Mouse (Mus musculus) limb, embryonic 15.5 days (tissue): ENCODE measurements around the gene Aloxe3. TPM values are rescaled to one million over a fixed set of nuclear protein-coding genes. Genes with fewer than 3 reads are reported as not detected.
"Not testable (repeated sequence)": the region's sequence is repeated elsewhere in the genome, so short reads cannot be mapped to it uniquely, and the experiment has no call there.

Source experiments
- ATAC-seq: fragments of 200-750 bp; cut with Nextera tagmentation; 2 replicates; pipeline ENCODE4 v1.8.0; 2017; ENCODE audit warnings: low read depth, moderate TSS enrichment; ENCODE audit not compliant: insufficient number of reproducible peaks, low FRiP score, low TSS enrichment
- H3K27ac ChIP-seq: fragments of 300-500 bp; sonication (generic); 2 replicates; pipeline ENCODE4 v1.5.1; 2015; ENCODE audit warnings: moderate library complexity, mild to moderate bottlenecking, inconsistent platforms
- H3K27me3 ChIP-seq: fragments of 300-500 bp; sonication (generic); 2 replicates; pipeline ENCODE4 v1.6.1; 2015; ENCODE audit warnings: inconsistent platforms
- H3K36me3 ChIP-seq: fragments of 300-500 bp; sonication (generic); 2 replicates; pipeline ENCODE4 v1.6.1; 2015; ENCODE audit warnings: inconsistent platforms
- H3K4me1 ChIP-seq: fragments of 300-500 bp; sonication (generic); 2 replicates; pipeline ENCODE4 v1.6.1; 2015; ENCODE audit warnings: inconsistent platforms
- H3K4me2 ChIP-seq: fragments of 300-500 bp; sonication (generic); 2 replicates; pipeline ENCODE4 v1.6.1; 2015; ENCODE audit warnings: mild to moderate bottlenecking, inconsistent platforms
- H3K4me3 ChIP-seq: fragments of 300-500 bp; sonication (generic); 2 replicates; pipeline ENCODE4 v1.5.1; 2015; ENCODE audit warnings: mild to moderate bottlenecking, inconsistent platforms
- H3K9ac ChIP-seq: fragments of 300-500 bp; sonication (generic); 2 replicates; pipeline ENCODE4 v1.6.1; 2015; ENCODE audit warnings: inconsistent platforms
- H3K9me3 ChIP-seq: fragments of 300-500 bp; sonication (generic); 2 replicates; pipeline ENCODE4 v1.6.1; 2016; ENCODE audit warnings: inconsistent platforms
- WGBS: fragments of 180-500 bp; shearing (Covaris S2); methylation state at CpG from one replicate; pipeline ENCODE4 v1.1.7; 2015; 5-methylcytosine and 5-hydroxymethylcytosine counted together
- polyA plus RNA-seq: library from polyadenylated mRNA; unstranded; fragments of >200 nt; fragmentation: Nextera tagmentation; extraction: Ambion mirVana; gene quantifications from 2 replicates; pipeline ENCODE4 v1.2.1, GENCODE M21; 2015

Gene Aloxe3
- polyA plus RNA-seq, 1 experiment from 2014 or later = 11.7 TPM

- H3K9me3 ChIP-seq = no peaks in the 10 kb centered on the region
- no peaks in the 10 kb centered on the region for H3K27me3 ChIP-seq
- H3K4me1 ChIP-seq = peaks cover 40% of the 10 kb centered on the region
- peak within 1 kb of the TSS; percentile 84 for H3K4me2 ChIP-seq
- 1% methylated on average over 60 of the region's 67 CpGs for WGBS
- peak within 1 kb of the TSS; percentile 72 for H3K4me3 ChIP-seq
- peak within 1 kb of the TSS; percentile 95 for H3K9ac ChIP-seq
- H3K36me3 ChIP-seq = peaks cover 28% of the 10 kb centered on the region
- ATAC-seq = peak; percentile 79
- peak within 1 kb of the TSS; percentile 91 for H3K27ac ChIP-seq
Observed at GRCm38 (mm10) chr11:69088103-69088855, 37.4 kb upstream of the Aloxe3 start, which contains the start of gene Vamp2. Gene Vamp2, plus strand, starts transcription at chr11:69088490.

DNA sequence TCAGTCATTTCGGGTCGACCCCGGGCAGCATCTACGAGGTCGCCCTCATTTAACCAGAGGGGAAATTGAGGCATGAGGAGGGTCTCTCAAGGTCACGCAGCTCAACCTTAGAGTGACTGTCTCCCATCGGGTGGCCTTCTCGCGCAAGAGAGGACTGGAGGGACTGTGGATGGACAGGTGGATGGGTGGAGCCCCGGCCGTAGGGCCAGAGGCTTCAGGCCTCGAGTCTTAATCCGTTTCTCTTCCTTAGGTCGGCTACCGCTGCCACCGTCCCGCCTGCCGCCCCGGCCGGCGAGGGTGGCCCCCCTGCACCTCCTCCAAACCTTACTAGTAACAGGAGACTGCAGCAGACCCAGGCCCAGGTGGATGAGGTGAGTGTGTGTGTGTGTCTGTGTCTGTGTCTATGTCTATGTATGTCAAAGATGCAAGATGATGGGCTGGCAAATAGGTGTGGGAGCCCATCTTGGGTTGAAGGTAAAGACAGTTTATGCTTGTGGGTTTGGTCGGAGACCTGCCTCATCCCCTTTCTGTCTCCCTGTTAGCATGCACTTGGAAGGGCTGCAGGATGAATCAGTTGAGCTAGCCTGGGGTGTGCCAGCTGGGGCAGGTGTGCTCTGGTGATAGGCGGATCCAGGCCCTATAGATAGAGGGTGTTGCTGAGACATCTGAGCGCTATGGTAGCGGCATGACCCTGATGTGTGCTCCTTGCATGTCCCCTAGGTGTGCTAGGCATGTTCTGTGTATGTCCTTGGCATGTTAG is 36.7 kb upstream of the Aloxe3 start:
- 10% methylated on average over 25 of the region's 25 CpGs for WGBS
- Histone ChIP-seq H3K4me2 (peak overlapping the region; percentile 84), H3K27me3 (no peaks in the 10 kb centered on the region), H3K36me3 (peaks cover 28% of the 10 kb centered on the region), H3K27ac (peak overlapping the region; percentile 91), H3K9ac (peak overlapping the region; percentile 95), H3K9me3 (no peaks in the 10 kb centered on the region), H3K4me3 (peak overlapping the region; percentile 72), H3K4me1 (peaks cover 42% of the 10 kb centered on the region)
- ATAC-seq = no peak

GRCm38 (mm10) chr11:69089616-69090290 is 35.9 kb upstream of the Aloxe3 start:
- Histone ChIP-seq H3K4me3 (peak overlapping the region; percentile 72), H3K27me3 (no peaks in the 10 kb centered on the region), H3K27ac (peak overlapping the region; percentile 30), H3K4me1 (peaks cover 48% of the 10 kb centered on the region), H3K9me3 (no peaks in the 10 kb centered on the region), H3K36me3 (peaks cover 28% of the 10 kb centered on the region), H3K9ac (peak overlapping the region; percentile 95), H3K4me2 (peak overlapping the region; percentile 84)
- ATAC-seq = no peak
- 82% methylated on average over 12 of the region's 12 CpGs for WGBS

DNA sequence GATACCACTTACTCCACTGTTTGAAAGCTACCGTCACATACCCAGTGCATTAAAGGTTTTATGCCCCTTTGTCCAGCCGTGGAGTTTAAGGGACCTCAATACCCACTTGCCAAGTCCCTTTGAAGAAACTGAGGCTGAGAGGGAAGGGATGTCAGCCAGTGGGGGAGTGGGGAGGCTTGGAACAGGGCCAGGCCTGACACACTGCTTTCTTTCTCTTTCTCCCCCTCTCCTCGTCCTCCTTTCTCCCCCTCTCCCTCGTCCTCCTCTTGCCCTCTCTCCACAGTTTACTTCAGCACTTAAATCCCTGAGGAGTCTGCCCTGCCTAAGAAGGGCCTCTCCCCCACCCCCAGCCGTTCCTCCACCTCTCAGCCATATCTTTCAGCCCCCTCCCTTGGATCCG is 35.3 kb upstream of the Aloxe3 start:
- H3K4me1 ChIP-seq = peaks cover 48% of the 10 kb centered on the region
- peaks cover 28% of the 10 kb centered on the region for H3K36me3 ChIP-seq
- H3K27me3 ChIP-seq = no peaks in the 10 kb centered on the region
- H3K9ac ChIP-seq = no peak overlapping the region
- 54% methylated on average over 6 of the region's 6 CpGs for WGBS
- peak overlapping the region; percentile 84; the same call in 1 of the 2 replicates for H3K4me2 ChIP-seq
- ATAC-seq = no peak
- 0 out of 2 replicates have a peak overlapping the region, but pooled peaks have one; percentile 27 for H3K27ac ChIP-seq
- H3K9me3 ChIP-seq = no peaks in the 10 kb centered on the region
- H3K4me3 ChIP-seq = peak overlapping the region; percentile 72; the same call in 1 of the 2 replicates

GRCm38 (mm10) chr11:69091566-69092385 is 33.9 kb upstream of the Aloxe3 start:
- Histone ChIP-seq H3K4me2 (no peak overlapping the region), H3K27ac (peak overlapping the region; percentile 29; the same call in 1 of the 2 replicates), H3K36me3 (peaks cover 28% of the 10 kb centered on the region), H3K9me3 (no peaks in the 10 kb centered on the region), H3K4me1 (peaks cover 54% of the 10 kb centered on the region), H3K4me3 (no peak overlapping the region), H3K9ac (no peak overlapping the region), H3K27me3 (no peaks in the 10 kb centered on the region)
- WGBS = 62% methylated on average over 7 of the region's 7 CpGs
- ATAC-seq = no peak

DNA sequence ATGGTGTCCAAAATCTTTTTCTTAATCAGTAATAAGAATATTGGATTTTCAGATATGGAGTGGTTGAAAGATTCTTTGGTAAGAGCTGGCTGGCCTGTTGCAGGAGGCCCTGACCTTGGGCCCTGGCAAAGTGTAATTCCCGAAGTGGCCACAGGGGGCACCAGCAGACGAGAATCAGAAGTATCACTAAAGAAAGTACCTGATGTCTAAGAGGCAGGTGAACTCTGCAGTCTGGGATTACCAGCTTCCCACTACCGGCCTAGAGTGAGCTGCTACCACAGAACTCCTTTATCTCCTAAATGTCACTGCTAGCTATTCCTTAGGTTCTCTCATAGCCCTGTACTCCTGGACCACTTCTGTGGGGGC is 33.3 kb upstream of the Aloxe3 start:
- H3K9me3 ChIP-seq = no peaks in the 10 kb centered on the region
- no peak overlapping the region for H3K27ac ChIP-seq
- no peaks in the 10 kb centered on the region for H3K27me3 ChIP-seq
- H3K4me1 ChIP-seq = peaks cover 53% of the 10 kb centered on the region
- peaks cover 28% of the 10 kb centered on the region for H3K36me3 ChIP-seq
- H3K4me2 ChIP-seq = no peak overlapping the region
- no peak overlapping the region for H3K9ac ChIP-seq
- ATAC-seq = no peak
- 4% methylated on average over 3 of the region's 3 CpGs for WGBS
- H3K4me3 ChIP-seq = no peak overlapping the region

GRCm38 (mm10) chr11:69092871-69093270 is 32.8 kb upstream of the Aloxe3 start:
- H3K36me3 ChIP-seq = peaks cover 28% of the 10 kb centered on the region
- H3K9me3 ChIP-seq = no peaks in the 10 kb centered on the region
- no peak overlapping the region for H3K27ac ChIP-seq
- WGBS = 87% methylated on average over 4 of the region's 4 CpGs
- no peak overlapping the region for H3K4me3 ChIP-seq
- ATAC-seq = no peak
- no peak overlapping the region for H3K4me2 ChIP-seq
- H3K4me1 ChIP-seq = peaks cover 53% of the 10 kb centered on the region
- no peaks in the 10 kb centered on the region for H3K27me3 ChIP-seq
- no peak overlapping the region for H3K9ac ChIP-seq

DNA sequence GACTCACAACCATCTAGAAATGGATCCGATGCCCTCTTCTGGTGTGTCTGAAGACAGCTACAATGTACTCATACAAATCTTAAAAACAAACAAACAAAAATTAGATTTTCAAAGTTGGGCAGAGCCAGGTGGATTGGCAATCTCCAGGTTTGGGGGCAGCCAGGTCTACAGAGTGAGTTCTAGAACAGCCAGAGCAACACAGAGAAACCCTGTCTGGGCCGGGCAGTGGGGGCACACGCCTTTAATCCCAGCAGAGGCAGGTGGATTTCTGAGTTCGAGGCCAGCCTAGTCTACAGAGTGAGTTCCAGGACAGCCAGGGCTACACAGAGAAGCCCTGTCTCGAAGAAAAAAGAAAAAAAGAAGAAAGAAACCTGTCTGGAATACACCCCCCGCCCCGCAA is 31.8 kb upstream of the Aloxe3 start:
- 89% methylated on average over 7 of the region's 7 CpGs for WGBS
- H3K4me3 ChIP-seq, H3K9ac ChIP-seq, H3K4me2 ChIP-seq, H3K9me3 ChIP-seq, ATAC-seq, H3K27me3 ChIP-seq: not testable (repeated sequence)
- H3K36me3 ChIP-seq = peaks cover 28% of the 10 kb centered on the region
- peaks cover 60% of the 10 kb centered on the region for H3K4me1 ChIP-seq
- peak overlapping the region; percentile 92 for H3K27ac ChIP-seq

DNA sequence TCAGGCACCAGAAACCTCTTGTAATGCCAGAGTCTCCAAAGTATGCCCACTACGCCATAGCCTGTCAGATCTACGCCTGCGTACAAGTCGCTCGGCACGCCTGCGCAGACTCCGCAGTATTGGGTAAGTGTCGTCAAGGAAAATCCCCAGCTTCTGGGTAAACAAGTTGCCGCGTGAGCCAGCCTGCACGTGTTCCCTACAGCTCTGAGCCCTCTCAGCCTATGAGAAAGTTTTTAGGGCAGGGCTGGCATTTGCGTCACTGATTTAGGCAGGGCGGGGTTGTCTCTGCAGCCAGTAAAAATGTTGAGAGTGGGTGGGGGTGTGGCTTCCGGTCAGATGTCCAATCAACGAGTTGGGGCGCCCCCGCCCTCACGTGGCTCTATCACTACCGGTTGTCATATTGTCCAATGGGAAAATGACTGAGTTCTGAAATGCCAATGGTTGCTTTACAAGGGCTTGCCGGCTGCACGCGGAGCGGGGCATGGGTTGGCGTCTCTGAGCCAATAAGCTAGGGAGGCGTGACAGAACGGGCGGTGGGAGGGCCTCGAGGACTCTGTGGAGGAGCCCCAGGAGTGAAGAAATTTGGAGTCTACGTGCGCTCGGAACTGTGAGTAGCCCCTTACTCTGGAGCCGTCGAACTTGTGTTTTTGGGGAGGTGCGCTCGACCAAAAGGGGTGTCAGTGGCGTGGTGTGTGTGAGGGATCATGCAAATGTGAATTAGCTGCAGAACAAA is 30.8 kb upstream of the Aloxe3 start, which contains the start of gene Per1:
Gene Per1 (plus strand): TSS at position 521 of the 733 bp plus-strand sequence.
- H3K9ac ChIP-seq = peak within 1 kb of the TSS; percentile 61
- ATAC-seq = peak; percentile 93
- WGBS = under 1% methylated on average over 37 of the region's 37 CpGs
- no peaks in the 10 kb centered on the region for H3K9me3 ChIP-seq
- H3K27ac ChIP-seq = peak within 1 kb of the TSS; percentile 96
- H3K4me2 ChIP-seq = peak within 1 kb of the TSS; percentile 90
- H3K4me3 ChIP-seq = peak within 1 kb of the TSS; percentile 64
- peaks cover 25% of the 10 kb centered on the region for H3K36me3 ChIP-seq
- no peaks in the 10 kb centered on the region for H3K27me3 ChIP-seq
- peaks cover 60% of the 10 kb centered on the region for H3K4me1 ChIP-seq

GRCm38 (mm10) chr11:69095511-69096231 is 30.0 kb upstream of the Aloxe3 start:
- Histone ChIP-seq H3K4me3 (peak overlapping the region; percentile 64), H3K27ac (peak overlapping the region; percentile 96), H3K9ac (peak overlapping the region; percentile 61), H3K9me3 (no peaks in the 10 kb centered on the region), H3K4me1 (peaks cover 60% of the 10 kb centered on the region), H3K4me2 (peak overlapping the region; percentile 90), H3K27me3 (no peaks in the 10 kb centered on the region), H3K36me3 (peaks cover 22% of the 10 kb centered on the region)
- ATAC-seq = no peak
- WGBS = 1% methylated on average over 27 of the region's 27 CpGs
